Mouse (Mus musculus) embryonic facial prominence, embryonic 14.5 days (tissue): Measurements from ENCODE around the gene Spsb1. TPM values are rescaled to one million over a fixed set of nuclear protein-coding genes. Genes with fewer than 3 reads are reported as not detected.

ENCODE experiments used
- ATAC-seq: fragments of 200-750 bp; cut with Nextera tagmentation; 2 replicates; pipeline ENCODE4 v1.8.0; 2017; ENCODE audit warnings: low read depth, moderate number of reproducible peaks, moderate TSS enrichment
- DNase-seq: peaks from one replicate; pipeline ENCODE4 v3.0.0-alpha.2; 2015; ENCODE audit warnings: low spot score
- H3K27ac ChIP-seq: fragments of 300-500 bp; sonication (generic); replicated peaks from 2 replicates; pipeline ENCODE4 v1.5.1; 2014; ENCODE audit warnings: low read depth, mild to moderate bottlenecking, low read length, moderate library complexity
- H3K27me3 ChIP-seq: fragments of 300-500 bp; sonication (generic); replicated peaks from 2 replicates; pipeline ENCODE4 v1.6.1; 2014; ENCODE audit warnings: low read length; ENCODE audit not compliant: control insufficient read depth, insufficient read depth
- H3K36me3 ChIP-seq: fragments of 300-500 bp; sonication (generic); 2 replicates; pipeline ENCODE4 v1.6.1; 2014; ENCODE audit warnings: low read length, mixed read lengths; ENCODE audit not compliant: control insufficient read depth, insufficient read depth
- H3K4me1 ChIP-seq: fragments of 300-500 bp; sonication (generic); 2 replicates; pipeline ENCODE4 v1.6.1; 2014; ENCODE audit warnings: antibody characterized with exemption, low read length; ENCODE audit not compliant: control insufficient read depth, insufficient read depth
- H3K4me2 ChIP-seq: fragments of 300-500 bp; sonication (generic); 2 replicates; pipeline ENCODE4 v1.6.1; 2014; ENCODE audit warnings: low read depth, mild to moderate bottlenecking, low read length, moderate library complexity, mixed read lengths
- H3K4me3 ChIP-seq: fragments of 300-500 bp; sonication (generic); 2 replicates; pipeline ENCODE4 v1.5.1; 2014; ENCODE audit warnings: low read depth, mild to moderate bottlenecking, low read length
- H3K9ac ChIP-seq: fragments of 300-500 bp; sonication (generic); 2 replicates; pipeline ENCODE4 v1.6.1; 2014; ENCODE audit warnings: low read depth, mild to moderate bottlenecking, low read length, moderate library complexity, mixed read lengths
- H3K9me3 ChIP-seq: fragments of 300-500 bp; sonication (generic); 2 replicates; pipeline ENCODE4 v1.6.1; 2016; ENCODE audit warnings: low read length; ENCODE audit not compliant: control insufficient read depth
- WGBS: fragments of 180-500 bp; shearing (Covaris S2); extraction: QIAGEN DNeasy Blood & Tissue Kit; methylation state at CpG from one replicate; pipeline ENCODE4 v1.1.7; 2014; 5-methylcytosine and 5-hydroxymethylcytosine counted together
- polyA plus RNA-seq: library from polyadenylated mRNA; unstranded; fragments of >200 nt; fragmentation: Nextera tagmentation; extraction: Ambion mirVana; gene quantifications from 2 replicates; pipeline ENCODE4 v1.2.1, GENCODE M21; 2014

The Spsb1 gene
- polyA plus RNA-seq, 1 experiment from 2014 or later, result 19.6 TPM

GRCm38 (mm10) chr4:149997999-149998398, 43.2 kb upstream of the Spsb1 start:
- H3K9ac ChIP-seq, result no peak overlapping the region
- no peaks in the 10 kb centered on the region for H3K27me3 ChIP-seq
- no peak overlapping the region for H3K4me2 ChIP-seq
- DNase-seq (no peak), ATAC-seq (no peak)
- H3K4me3 ChIP-seq, result no peak overlapping the region
- peaks cover 9% of the 10 kb centered on the region; the same call in 1 of the 2 replicates for H3K4me1 ChIP-seq
- no peaks in the 10 kb centered on the region for H3K9me3 ChIP-seq
- H3K36me3 ChIP-seq, result no peaks in the 10 kb centered on the region
- H3K27ac ChIP-seq, result no peak overlapping the region
- 54% methylated on average over 10 of the region's 10 CpGs for WGBS

DNA sequence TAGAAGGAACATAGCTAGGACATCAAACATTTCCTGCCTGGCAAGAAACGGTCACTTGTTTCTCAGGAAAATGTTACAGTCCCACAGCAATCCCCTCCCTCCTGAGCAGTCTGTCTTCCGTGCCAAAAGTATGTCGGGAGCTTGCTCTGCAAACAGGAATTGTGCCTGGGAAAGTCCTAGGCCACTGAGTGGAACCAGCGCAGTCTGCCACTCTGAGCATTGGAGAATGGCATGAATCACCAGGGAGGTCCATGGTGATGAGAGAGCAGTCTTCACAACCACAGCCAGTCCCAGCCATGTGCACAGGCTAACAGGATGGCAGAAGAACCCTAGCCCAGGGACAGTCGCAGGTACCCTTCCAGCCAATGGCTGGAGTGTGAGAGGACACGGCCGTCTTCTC, 41.6 kb upstream of the Spsb1 start:
- ATAC-seq, result no peak
- Histone ChIP-seq H3K36me3 (no peaks in the 10 kb centered on the region), H3K27me3 (no peaks in the 10 kb centered on the region), H3K4me3 (no peak overlapping the region), H3K9me3 (no peaks in the 10 kb centered on the region), H3K4me2 (no peak overlapping the region), H3K27ac (no peak overlapping the region), H3K4me1 (peaks cover 7% of the 10 kb centered on the region; the same call in 1 of the 2 replicates), H3K9ac (no peak overlapping the region)
- 76% methylated on average over 7 of the region's 7 CpGs for WGBS
- no peak for DNase-seq

- no peak overlapping the region for H3K4me2 ChIP-seq
- no peak overlapping the region for H3K27ac ChIP-seq
- H3K4me1 ChIP-seq, result peaks cover 4% of the 10 kb centered on the region
- no peak overlapping the region for H3K4me3 ChIP-seq
- no peaks in the 10 kb centered on the region for H3K27me3 ChIP-seq
- no peaks in the 10 kb centered on the region for H3K9me3 ChIP-seq
- no peaks in the 10 kb centered on the region for H3K36me3 ChIP-seq
- no peak overlapping the region for H3K9ac ChIP-seq
- DNase-seq (no peak), ATAC-seq (no peak)
- WGBS, result 88% methylated on average over 7 of the region's 7 CpGs
Observed at GRCm38 (mm10) chr4:149995911-149996310, 41.1 kb upstream of the Spsb1 start.

DNA sequence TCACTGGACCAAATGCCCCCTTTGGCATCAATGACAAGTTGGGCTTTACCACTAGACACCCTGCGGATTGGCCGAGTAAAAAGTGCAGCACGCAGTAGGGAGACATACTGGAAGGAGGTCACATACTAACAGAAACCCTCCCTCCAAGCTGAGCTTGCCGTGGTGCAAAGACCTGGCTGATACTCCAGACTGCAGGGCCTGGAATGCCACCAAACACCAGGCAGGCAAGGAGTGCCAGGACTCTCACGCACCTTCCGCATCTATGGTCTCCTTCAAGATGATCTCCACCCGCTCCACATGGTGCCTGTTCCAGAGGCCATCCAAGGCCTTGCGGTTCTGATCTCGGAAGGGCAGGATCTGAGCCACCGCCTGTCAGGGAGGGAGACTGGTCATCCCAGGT, 39.4 kb upstream of the Spsb1 start:
- no peaks in the 10 kb centered on the region for H3K9me3 ChIP-seq
- DNase-seq, result no peak
- no peak overlapping the region for H3K9ac ChIP-seq
- no peak overlapping the region for H3K27ac ChIP-seq
- no peaks in the 10 kb centered on the region for H3K27me3 ChIP-seq
- WGBS, result 94% methylated on average over 10 of the region's 10 CpGs
- ATAC-seq, result no peak
- H3K4me2 ChIP-seq, result no peak overlapping the region
- peaks cover 18% of the 10 kb centered on the region for H3K4me1 ChIP-seq
- H3K36me3 ChIP-seq, result no peaks in the 10 kb centered on the region
- H3K4me3 ChIP-seq, result no peak overlapping the region

DNA sequence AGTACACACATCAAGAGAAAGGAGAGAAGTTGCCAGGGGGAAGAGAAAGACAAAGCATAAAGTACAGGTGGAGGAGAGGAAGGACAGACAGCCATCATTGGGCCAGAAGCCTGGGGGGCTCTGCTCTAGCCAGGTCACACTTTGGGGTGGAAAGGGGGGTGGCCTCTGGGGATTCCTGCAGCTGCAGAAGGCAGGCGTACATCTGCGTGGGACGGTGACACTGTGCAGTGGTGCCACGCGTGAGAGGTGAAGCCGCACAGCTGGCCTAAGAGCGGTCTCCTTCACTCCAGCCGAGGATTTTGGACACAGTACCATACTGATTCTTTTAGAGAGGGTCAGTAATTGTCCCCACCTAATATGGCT, 37.8 kb upstream of the Spsb1 start:
- no peak for DNase-seq
- H3K27ac ChIP-seq, result no peak overlapping the region
- 92% methylated on average over 8 of the region's 8 CpGs for WGBS
- no peak overlapping the region for H3K4me2 ChIP-seq
- no peaks in the 10 kb centered on the region for H3K9me3 ChIP-seq
- no peak for ATAC-seq
- no peaks in the 10 kb centered on the region for H3K36me3 ChIP-seq
- H3K27me3 ChIP-seq, result no peaks in the 10 kb centered on the region
- H3K9ac ChIP-seq, result no peak overlapping the region
- H3K4me3 ChIP-seq, result no peak overlapping the region
- H3K4me1 ChIP-seq, result peaks cover 23% of the 10 kb centered on the region

GRCm38 (mm10) chr4:149991755-149992669, 37.2 kb upstream of the Spsb1 start:
- no peaks in the 10 kb centered on the region for H3K9me3 ChIP-seq
- no peaks in the 10 kb centered on the region for H3K27me3 ChIP-seq
- no peak for DNase-seq
- H3K36me3 ChIP-seq, result no peaks in the 10 kb centered on the region
- no peak overlapping the region for H3K4me3 ChIP-seq
- H3K4me1 ChIP-seq, result peaks cover 23% of the 10 kb centered on the region
- no peak overlapping the region for H3K9ac ChIP-seq
- ATAC-seq, result no peak
- H3K4me2 ChIP-seq, result no peak overlapping the region
- WGBS, result 84% methylated on average over 13 of the region's 13 CpGs
- H3K27ac ChIP-seq, result no peak overlapping the region

GRCm38 (mm10) chr4:149990954-149991633, 36.3 kb upstream of the Spsb1 start:
- Histone ChIP-seq H3K9ac (peak overlapping the region; percentile 30; the same call in 1 of the 2 replicates), H3K27me3 (no peaks in the 10 kb centered on the region), H3K9me3 (no peaks in the 10 kb centered on the region), H3K4me1 (peaks cover 23% of the 10 kb centered on the region), H3K4me2 (no peak overlapping the region), H3K27ac (no peak overlapping the region), H3K36me3 (no peaks in the 10 kb centered on the region), H3K4me3 (no peak overlapping the region)
- DNase-seq, result no peak
- WGBS, result 24% methylated on average over 8 of the region's 9 CpGs
- no peak for ATAC-seq

- ATAC-seq, result peak; percentile 41; the same call in 1 of the 2 replicates
- WGBS, result 17% methylated on average over 8 of the region's 8 CpGs
- no peak overlapping the region for H3K27ac ChIP-seq
Observed at GRCm38 (mm10) chr4:149990212-149990953, 35.5 kb upstream of the Spsb1 start.

More at GRCm38 (mm10) chr4:149990212-149990953, 35.5 kb upstream of the Spsb1 start:
- 0 out of 2 replicates have a peak overlapping the region, but pooled peaks have one; percentile 30 for H3K9ac ChIP-seq
- no peak overlapping the region for H3K4me2 ChIP-seq
- no peaks in the 10 kb centered on the region for H3K9me3 ChIP-seq
- H3K27me3 ChIP-seq, result no peaks in the 10 kb centered on the region
- H3K4me3 ChIP-seq, result no peak overlapping the region
- no peaks in the 10 kb centered on the region for H3K36me3 ChIP-seq
- peak; percentile 61 for DNase-seq
- peaks cover 23% of the 10 kb centered on the region for H3K4me1 ChIP-seq
